Mouse (Mus musculus) limb, embryonic 14.5 days (tissue): ENCODE data around the gene Dgkg. TPM values are rescaled to one million over a fixed set of nuclear protein-coding genes. Genes with fewer than 3 reads are reported as not detected.

Experiments used
- ATAC-seq: fragments of 200-750 bp; cut with Nextera tagmentation; 2 replicates; pipeline ENCODE4 v1.8.0; 2017; ENCODE audit warnings: low read depth, moderate number of reproducible peaks, moderate TSS enrichment; ENCODE audit not compliant: low FRiP score
- DNase-seq: peaks from one replicate; pipeline ENCODE4 v3.0.0-alpha.2; 2015; ENCODE audit warnings: low spot score
- H3K27ac ChIP-seq: fragments of 300-500 bp; sonication (generic); replicated peaks from 2 replicates; pipeline ENCODE4 v1.5.1; 2014; ENCODE audit warnings: low read depth, mild to moderate bottlenecking, low read length, moderate library complexity, mixed read lengths
- H3K27me3 ChIP-seq: fragments of 300-500 bp; sonication (generic); 2 replicates; pipeline ENCODE4 v1.6.1; 2014; ENCODE audit warnings: low read length, mixed read lengths; ENCODE audit not compliant: control insufficient read depth, insufficient read depth
- H3K36me3 ChIP-seq: fragments of 300-500 bp; sonication (generic); 2 replicates; pipeline ENCODE4 v1.6.1; 2014; ENCODE audit warnings: mild to moderate bottlenecking, low read length, moderate library complexity, mixed read lengths; ENCODE audit not compliant: control insufficient read depth, insufficient read depth
- H3K4me1 ChIP-seq: fragments of 300-500 bp; sonication (generic); 2 replicates; pipeline ENCODE4 v1.6.1; 2014; ENCODE audit warnings: antibody characterized with exemption, low read length, mixed read lengths; ENCODE audit not compliant: control insufficient read depth, insufficient read depth
- H3K4me2 ChIP-seq: fragments of 300-500 bp; sonication (generic); replicated peaks from 2 replicates; pipeline ENCODE4 v1.6.1; 2014; ENCODE audit warnings: low read depth, mild to moderate bottlenecking, low read length, moderate library complexity; ENCODE audit not compliant: severe bottlenecking
- H3K4me3 ChIP-seq: fragments of 300-500 bp; sonication (generic); replicated peaks from 2 replicates; pipeline ENCODE4 v1.5.1; 2014; ENCODE audit warnings: low read length
- H3K9ac ChIP-seq: fragments of 300-500 bp; sonication (generic); 2 replicates; pipeline ENCODE4 v1.6.1; 2014; ENCODE audit warnings: mild to moderate bottlenecking, low read depth, low read length, moderate library complexity; ENCODE audit not compliant: severe bottlenecking
- H3K9me3 ChIP-seq: fragments of 300-500 bp; sonication (generic); 2 replicates; pipeline ENCODE4 v1.6.1; 2016; ENCODE audit warnings: low read length; ENCODE audit not compliant: control insufficient read depth
- POLR2A ChIP-seq: fragments of 200-500 bp; IDR thresholded peaks from 2 replicates; pipeline ENCODE4 v1.8.0; 2012; ENCODE audit warnings: inconsistent platforms, mild to moderate bottlenecking, moderate library complexity, borderline replicate concordance; ENCODE audit not compliant: insufficient read depth, insufficient read length; ENCODE audit errors: extremely low read depth
- whole genome bisulfite sequencing: fragments of 180-500 bp; shearing (Covaris S2); extraction: QIAGEN DNeasy Blood & Tissue Kit; methylation state at CpG from one replicate; pipeline ENCODE4 v1.1.7; 2014; 5-methylcytosine and 5-hydroxymethylcytosine counted together
- polyA plus RNA-seq, 2 experiments: library from polyadenylated mRNA; depleted of rRNA in 1 of 2; stranded (reverse) in 1 of 2; unstranded in 1 of 2; fragments of >200 nt; fragmentation: Nextera tagmentation in 1 of 2; extraction: Ambion mirVana in 1 of 2; gene quantifications; 2 replicates each; pipeline versions ENCODE4 v1.2.1 to v1.2.3; 2012 to 2014

Dgkg gene
- polyA plus RNA-seq, 2 experiments: 0.08 to 0.26 TPM

- WGBS: 86% methylated on average over 3 of the region's 3 CpGs
- no peak overlapping the region for H3K4me3 ChIP-seq
- ATAC-seq (no peak), DNase-seq (no peak)
- H3K9ac ChIP-seq: no peak overlapping the region
- H3K27ac ChIP-seq: no peak overlapping the region
- H3K4me1 ChIP-seq: no peaks in the 10 kb centered on the region
- TF ChIP-seq POLR2A: no peak
- no peaks in the 10 kb centered on the region for H3K27me3 ChIP-seq
- H3K9me3 ChIP-seq: no peaks in the 10 kb centered on the region
- no peaks in the 10 kb centered on the region for H3K36me3 ChIP-seq
- no peak overlapping the region for H3K4me2 ChIP-seq
Measured at GRCm38 (mm10) chr16:22533087-22533486, 123.9 kb downstream of the Dgkg start.

- H3K9ac ChIP-seq: no peak overlapping the region
- H3K4me3 ChIP-seq: no peak overlapping the region
- TF ChIP-seq POLR2A: no peak
- no peak overlapping the region for H3K4me2 ChIP-seq
- no peak for DNase-seq
- no peak overlapping the region for H3K27ac ChIP-seq
- no peak for ATAC-seq
- H3K36me3 ChIP-seq: no peaks in the 10 kb centered on the region
- no peaks in the 10 kb centered on the region for H3K27me3 ChIP-seq
- no peaks in the 10 kb centered on the region; the same call in 1 of the 2 replicates for H3K4me1 ChIP-seq
- no peaks in the 10 kb centered on the region for H3K9me3 ChIP-seq
- WGBS: 77% methylated on average over 6 of the region's 6 CpGs
Measured at GRCm38 (mm10) chr16:22531834-22532233, 125.2 kb downstream of the Dgkg start.

- no peak for TF ChIP-seq POLR2A
- Histone ChIP-seq H3K36me3 (no peaks in the 10 kb centered on the region), H3K27ac (no peak overlapping the region), H3K4me1 (no peaks in the 10 kb centered on the region; the same call in 1 of the 2 replicates), H3K4me3 (no peak overlapping the region), H3K27me3 (no peaks in the 10 kb centered on the region), H3K9ac (no peak overlapping the region), H3K4me2 (no peak overlapping the region), H3K9me3 (no peaks in the 10 kb centered on the region)
- no peak for DNase-seq
- WGBS: 78% methylated on average over 9 of the region's 9 CpGs
- ATAC-seq: no peak
Measured at GRCm38 (mm10) chr16:22531041-22531440, 126.0 kb downstream of the Dgkg start.

GRCm38 (mm10) chr16:22527499-22527939, 129.5 kb downstream of the Dgkg start:
- WGBS: 61% methylated on average over 5 of the region's 5 CpGs
- no peak overlapping the region for H3K4me3 ChIP-seq

DNA sequence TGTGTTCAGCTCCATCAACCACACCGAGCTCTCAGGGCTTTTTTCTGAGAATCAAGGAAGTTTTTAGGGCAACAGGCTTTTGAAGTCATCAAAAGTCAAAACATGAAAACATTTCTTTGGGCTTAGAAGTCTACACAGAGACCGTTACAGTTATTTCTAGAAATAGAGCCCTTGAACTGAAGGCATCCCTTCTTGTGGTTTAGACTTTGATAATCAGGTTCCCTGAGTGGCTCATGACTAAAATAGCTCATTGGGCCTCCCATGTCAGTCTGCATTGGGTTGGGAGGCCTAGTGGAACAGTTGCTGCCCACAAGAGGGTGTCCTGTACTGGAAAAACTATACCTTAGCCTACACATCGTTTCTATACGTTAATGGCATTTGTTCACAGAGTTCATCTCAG, 130.6 kb downstream of the Dgkg start:
- no peak overlapping the region for H3K4me2 ChIP-seq
- no peaks in the 10 kb centered on the region for H3K36me3 ChIP-seq
- DNase-seq (no peak), ATAC-seq (no peak)
- no peaks in the 10 kb centered on the region; the same call in 1 of the 2 replicates for H3K4me1 ChIP-seq
- H3K9ac ChIP-seq: no peak overlapping the region
- no peak for TF ChIP-seq POLR2A
- WGBS: 81% methylated on average over 4 of the region's 4 CpGs
- H3K9me3 ChIP-seq: 0 out of 2 replicates have a peak, but pooled peaks cover 3% of the 10 kb centered on the region
- no peaks in the 10 kb centered on the region for H3K27me3 ChIP-seq
- H3K27ac ChIP-seq: no peak overlapping the region
- no peak overlapping the region for H3K4me3 ChIP-seq

More at GRCm38 (mm10) chr16:22527499-22527939, 129.5 kb downstream of the Dgkg start:
- Histone ChIP-seq H3K4me1 (no peaks in the 10 kb centered on the region; the same call in 1 of the 2 replicates), H3K36me3 (no peaks in the 10 kb centered on the region), H3K9ac (no peak overlapping the region), H3K4me2 (no peak overlapping the region), H3K27ac (no peak overlapping the region; the same call in 1 of the 2 replicates), H3K27me3 (no peaks in the 10 kb centered on the region), H3K9me3 (0 out of 2 replicates have a peak, but pooled peaks cover 3% of the 10 kb centered on the region)
- peak; percentile 22 for DNase-seq
- ATAC-seq: 0 out of 2 replicates have a peak, but pooled peaks have one; percentile 50
- no peak for TF ChIP-seq POLR2A
